ENCODE assay signal across 16 mouse cellular contexts in the genomic region with DNA sequence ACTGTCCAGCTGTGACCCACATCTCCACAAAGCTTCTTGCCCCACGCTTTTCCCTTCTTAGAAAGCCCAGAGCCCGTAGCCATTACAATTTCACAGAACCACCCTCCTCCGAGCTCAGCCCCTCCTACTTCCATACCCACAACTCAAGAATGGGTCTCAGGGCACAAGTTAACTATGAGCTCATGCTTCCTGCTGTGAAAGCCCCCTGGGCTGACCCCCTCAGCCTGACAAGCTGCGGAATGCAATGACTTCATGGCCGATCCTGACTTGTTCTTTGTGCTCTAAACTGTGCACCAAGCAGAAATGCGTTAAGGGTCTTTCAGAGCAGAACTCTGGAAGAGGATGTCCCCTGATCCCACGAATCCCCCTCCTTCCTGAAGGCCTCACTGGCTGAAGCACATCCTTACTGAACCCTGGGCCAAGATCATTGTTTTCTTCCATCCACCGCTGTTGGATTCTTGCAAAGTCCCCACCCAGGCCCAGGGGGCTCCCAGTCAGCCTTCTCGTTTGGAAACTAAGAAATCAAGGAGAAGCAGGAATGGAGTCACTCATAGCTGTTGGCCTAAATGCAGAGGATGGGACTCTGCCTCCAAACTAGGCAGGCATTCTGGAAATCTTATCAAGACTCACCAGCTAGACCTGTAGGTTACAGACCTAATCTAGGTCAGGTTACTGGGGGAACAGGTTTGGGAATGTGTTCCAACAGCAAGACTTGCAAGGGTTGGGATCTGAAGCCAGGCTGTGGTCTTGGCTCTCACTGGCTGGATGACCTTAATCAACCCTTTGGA. TPM values are rescaled to one million over a fixed set of nuclear protein-coding genes. Genes with fewer than 3 reads are reported as not detected.
DNase-seq lines count a peak whose midpoint lies in the region; ATAC-seq and TF ChIP-seq lines count a peak whose summit lies in the region.
"Had no signal": no experiment of that assay in that cellular context is flagged by ENCODE, and none has a peak within 500 bp of the region (broad histone marks: within the 10 kb centered on the region; RNA-seq: fewer than 3 reads in every experiment).

No protein-coding gene starts in this region.

- H3K36me3 ChIP-seq in E14TG2a.4 (ENCODE audit: insufficient read depth, low read length), result peaks cover 78% of the 10 kb centered on the region
- peaks cover 33% of the 10 kb centered on the region for H3K36me3 ChIP-seq in embryonic facial prominence, embryonic 14.5 days (ENCODE audit: control insufficient read depth, insufficient read depth, low read length)
- peaks cover 43% of the 10 kb centered on the region for H3K36me3 ChIP-seq in heart, postnatal 0 days (replicated peaks; ENCODE audit: control insufficient read depth, insufficient read depth, low read length)
- H3K36me3 ChIP-seq in forebrain, embryonic 14.5 days (ENCODE audit: control insufficient read depth, insufficient read depth, low read length), result peaks cover 2% of the 10 kb centered on the region; the same call in 1 of the 2 replicates
- peaks cover 31% of the 10 kb centered on the region for H3K36me3 ChIP-seq in hindbrain, embryonic 14.5 days (replicated peaks; ENCODE audit: control insufficient read depth, insufficient read depth)

- no peaks in the 10 kb centered on the region for H3K9me3 ChIP-seq in E14TG2a.4 (ENCODE audit: low read length)
- no peaks in the 10 kb centered on the region for H3K9me3 ChIP-seq in embryonic facial prominence, embryonic 14.5 days (ENCODE audit: control insufficient read depth, low read length)
- H3K9me3 ChIP-seq in heart, postnatal 0 days (replicated peaks; ENCODE audit: control insufficient read depth, low read length), result no peaks in the 10 kb centered on the region
- no peaks in the 10 kb centered on the region for H3K9me3 ChIP-seq in forebrain, embryonic 14.5 days (replicated peaks; ENCODE audit: control insufficient read depth, low read length)
- H3K9me3 ChIP-seq in hindbrain, embryonic 14.5 days (ENCODE audit: control insufficient read depth, low read length), result no peaks in the 10 kb centered on the region
- H3K9me3 ChIP-seq: forebrain, embryonic 15.5 days had no signal

- H3K27ac ChIP-seq in embryonic facial prominence, embryonic 14.5 days (replicated peaks; ENCODE audit: low read depth, low read length), result peak overlapping the region; percentile 44
- H3K27ac ChIP-seq in heart, postnatal 0 days (ENCODE audit: low read depth), result peak overlapping the region; percentile 65
- H3K27ac ChIP-seq in forebrain, embryonic 14.5 days (ENCODE audit: low read depth, low read length), result no peak overlapping the region
- no peak overlapping the region for H3K27ac ChIP-seq in hindbrain, embryonic 14.5 days
- H3K27ac ChIP-seq: forebrain, embryonic 15.5 days; left cerebral cortex, adult 2 months; macrophage had no signal

- H3K27me3 ChIP-seq in E14TG2a.4 (ENCODE audit: insufficient read depth, low read length), result no peaks in the 10 kb centered on the region
- no peaks in the 10 kb centered on the region for H3K27me3 ChIP-seq in embryonic facial prominence, embryonic 14.5 days (replicated peaks; ENCODE audit: control insufficient read depth, insufficient read depth, low read length)
- H3K27me3 ChIP-seq in heart, postnatal 0 days (ENCODE audit: control insufficient read depth, insufficient read depth, low read length), result no peaks in the 10 kb centered on the region
- H3K27me3 ChIP-seq in forebrain, embryonic 14.5 days (replicated peaks; ENCODE audit: control insufficient read depth, insufficient read depth, low read length), result no peaks in the 10 kb centered on the region
- no peaks in the 10 kb centered on the region for H3K27me3 ChIP-seq in hindbrain, embryonic 14.5 days (ENCODE audit: control insufficient read depth, insufficient read depth, low read length)
- H3K27me3 ChIP-seq: forebrain, embryonic 15.5 days had no signal

- no peak for TF ChIP-seq EP300 in heart, postnatal 0 days (IDR thresholded peaks at IDR 0.05; ENCODE audit: low read depth)

- H3K4me1 ChIP-seq in E14TG2a.4 (replicated peaks; ENCODE audit: low read depth, low read length), result peaks cover 58% of the 10 kb centered on the region
- peaks cover 7% of the 10 kb centered on the region; the same call in 1 of the 2 replicates for H3K4me1 ChIP-seq in embryonic facial prominence, embryonic 14.5 days (ENCODE audit: control insufficient read depth, insufficient read depth, low read length)
- H3K4me1 ChIP-seq in heart, postnatal 0 days (ENCODE audit: control insufficient read depth, insufficient read depth), result peaks cover 36% of the 10 kb centered on the region
- no peaks in the 10 kb centered on the region for H3K4me1 ChIP-seq in forebrain, embryonic 14.5 days (ENCODE audit: control insufficient read depth, insufficient read depth, low read length)
- 0 out of 2 replicates have a peak, but pooled peaks cover 4% of the 10 kb centered on the region for H3K4me1 ChIP-seq in hindbrain, embryonic 14.5 days (replicated peaks; ENCODE audit: control insufficient read depth, insufficient read depth, low read length)
- H3K4me1 ChIP-seq: forebrain, embryonic 15.5 days had no signal

- ATAC-seq in embryonic facial prominence, embryonic 14.5 days (ENCODE audit: low read depth), result peak; percentile 63; the same call in 1 of the 2 replicates
- ATAC-seq in heart, postnatal 0 days (ENCODE audit: insufficient read depth, low read depth), result peak; percentile 59
- no peak for ATAC-seq in forebrain, embryonic 14.5 days
- no peak for ATAC-seq in hindbrain, embryonic 14.5 days (ENCODE audit: low FRiP score)
- ATAC-seq: activated CD4-positive, CD25-positive, alpha-beta regulatory T cell, adult 4 months; CD4-positive, CD25-positive, alpha-beta regulatory T cell, adult 4 months; forebrain, embryonic 15.5 days; hindbrain, embryonic 16.5 days had no signal

- WGBS in embryonic facial prominence, embryonic 14.5 days, result 50% methylated on average over 9 of the region's 9 CpGs
- WGBS in heart, postnatal 0 days, result 59% methylated on average over 9 of the region's 9 CpGs
- 74% methylated on average over 9 of the region's 9 CpGs for WGBS in forebrain, embryonic 14.5 days
- WGBS in hindbrain, embryonic 14.5 days, result 67% methylated on average over 9 of the region's 9 CpGs

- H3K9ac ChIP-seq in embryonic facial prominence, embryonic 14.5 days (ENCODE audit: low read depth, low read length), result no peak overlapping the region
- H3K9ac ChIP-seq in heart, postnatal 0 days (replicated peaks; ENCODE audit: low read depth, low read length), result no peak overlapping the region
- H3K9ac ChIP-seq in forebrain, embryonic 14.5 days (ENCODE audit: low read length), result no peak overlapping the region
- no peak overlapping the region for H3K9ac ChIP-seq in hindbrain, embryonic 14.5 days
- H3K9ac ChIP-seq: forebrain, embryonic 15.5 days had no signal

- DNase-seq in embryo, embryonic 11 days, result peak; percentile 28
- DNase-seq in embryo, embryonic 9.5 days (ENCODE audit: extremely low spot score), result no peak
- DNase-seq in embryonic facial prominence, embryonic 14.5 days (ENCODE audit: low spot score), result peak; percentile 63
- no peak for DNase-seq in heart, postnatal 0 days (ENCODE audit: low spot score)
- DNase-seq in layer of hippocampus, postnatal 14 days (ENCODE audit: low spot score in 2 of 2), result no peak
- no peak for DNase-seq in forebrain, embryonic 14.5 days (ENCODE audit: low spot score)
- no peak for DNase-seq in hindbrain, embryonic 14.5 days (ENCODE audit: low spot score)
- DNase-seq: cerebellum, adult 18-20 months; right cerebral cortex, postnatal 14 days had no signal

- no peak overlapping the region for H3K4me2 ChIP-seq in embryonic facial prominence, embryonic 14.5 days (ENCODE audit: low read depth, low read length)
- no peak overlapping the region for H3K4me2 ChIP-seq in heart, postnatal 0 days (ENCODE audit: low read depth, low read length)
- no peak overlapping the region for H3K4me2 ChIP-seq in forebrain, embryonic 14.5 days (ENCODE audit: low read length)
- H3K4me2 ChIP-seq in hindbrain, embryonic 14.5 days (replicated peaks), result no peak overlapping the region
- H3K4me2 ChIP-seq: forebrain, embryonic 15.5 days had no signal

- 0 out of 2 replicates have a peak overlapping the region, but pooled peaks have one; percentile 10 for H3K4me3 ChIP-seq in E14TG2a.4 (replicated peaks; ENCODE audit: low read length)
- no peak overlapping the region for H3K4me3 ChIP-seq in embryonic facial prominence, embryonic 14.5 days (ENCODE audit: low read depth, low read length)
- no peak overlapping the region for H3K4me3 ChIP-seq in heart, postnatal 0 days (ENCODE audit: low read depth, low read length)
- H3K4me3 ChIP-seq in forebrain, embryonic 14.5 days (ENCODE audit: low read depth, low read length), result no peak overlapping the region
- no peak overlapping the region for H3K4me3 ChIP-seq in hindbrain, embryonic 14.5 days (replicated peaks; ENCODE audit: low read length)
- H3K4me3 ChIP-seq: forebrain, embryonic 15.5 days; left cerebral cortex, adult 2 months had no signal

- TF ChIP-seq CTCF in E14TG2a.4 (conservative IDR thresholded peaks at IDR 0.05; ENCODE audit: low read length), result no peak
- no peak for TF ChIP-seq CTCF in heart, postnatal 0 days (IDR thresholded peaks at IDR 0.05; ENCODE audit: low read depth)

RNA-seq across cellular contexts. Expression of a gene that starts 39.9 kb away (rescaled TPM):
- 15.2 and 17.6 TPM in 2 replicates for polyA plus RNA-seq in embryonic facial prominence, embryonic 14.5 days (2014; fragmentation: Nextera tagmentation; extraction: Ambion mirVana)
- total RNA-seq in heart, postnatal 0 days (2014; rRNA removed; ENCODE audit: low replicate concordance), result 59.8 and 67.9 TPM in 2 replicates
- 10.1 and 15.8 TPM in 2 replicates for polyA plus RNA-seq in heart, postnatal 0 days (2015; fragmentation: Nextera tagmentation; extraction: Ambion mirVana)
- 10 to 100 TPM; 27.5 to 28.4 TPM for total RNA-seq in layer of hippocampus, postnatal 14 days (2021)
- polyA plus RNA-seq in forebrain, embryonic 14.5 days (2014; fragmentation: Nextera tagmentation; extraction: Ambion mirVana), result 4.5 and 6.2 TPM in 2 replicates
- polyA plus RNA-seq in hindbrain, embryonic 14.5 days (2014; fragmentation: Nextera tagmentation; extraction: Ambion mirVana), result 12.2 and 14.5 TPM in 2 replicates

RNA-seq across cellular contexts. Expression of a gene that starts 43.5 kb away (rescaled TPM):
- 4.1 and 6.8 TPM in 2 replicates for polyA plus RNA-seq in embryonic facial prominence, embryonic 14.5 days (2014; fragmentation: Nextera tagmentation; extraction: Ambion mirVana)
- 1.8 and 2.8 TPM in 2 replicates for total RNA-seq in heart, postnatal 0 days (2014; rRNA removed; ENCODE audit: low replicate concordance)
- polyA plus RNA-seq in heart, postnatal 0 days (2015; fragmentation: Nextera tagmentation; extraction: Ambion mirVana), result 3.6 and 3.9 TPM in 2 replicates
- total RNA-seq in layer of hippocampus, postnatal 14 days (2021), result 1 to 10 TPM; 2.7 to 6.0 TPM
- polyA plus RNA-seq in forebrain, embryonic 14.5 days (2014; fragmentation: Nextera tagmentation; extraction: Ambion mirVana), result 4.7 and 6.3 TPM in 2 replicates
- polyA plus RNA-seq in hindbrain, embryonic 14.5 days (2014; fragmentation: Nextera tagmentation; extraction: Ambion mirVana), result 4.4 and 6.6 TPM in 2 replicates

Comparison
In these comparisons a context has a peak if more than half of its experiments do, and no peak if none do; other contexts are left out.
1. DNase-seq: peak in embryo, embryonic 11 days (single experiment) and embryonic facial prominence, embryonic 14.5 days (single experiment); none in embryo, embryonic 9.5 days (single experiment), heart, postnatal 0 days (single experiment), layer of hippocampus, postnatal 14 days (0 of 2), forebrain, embryonic 14.5 days (single experiment) and hindbrain, embryonic 14.5 days (single experiment).
2. ATAC-seq: peak in embryonic facial prominence, embryonic 14.5 days (single experiment) and heart, postnatal 0 days (single experiment); none in forebrain, embryonic 14.5 days (single experiment) and hindbrain, embryonic 14.5 days (single experiment).
3. H3K27ac ChIP-seq: peak in embryonic facial prominence, embryonic 14.5 days (single experiment) and heart, postnatal 0 days (single experiment); none in forebrain, embryonic 14.5 days (single experiment) and hindbrain, embryonic 14.5 days (single experiment).